Mouse (Mus musculus) forebrain, embryonic 11.5 days (tissue): Measurements from ENCODE around the gene Tmco4. TPM values are rescaled to one million over a fixed set of nuclear protein-coding genes. Genes with fewer than 3 reads are reported as not detected.

Experiments
- ATAC-seq: fragments of 200-750 bp; cut with Nextera tagmentation; replicated peaks from 2 replicates; pipeline ENCODE4 v1.8.0; 2017; ENCODE audit warnings: moderate TSS enrichment; ENCODE audit not compliant: low FRiP score
- DNase-seq: peaks from one replicate; pipeline ENCODE4 v3.0.0-alpha.2; 2017; ENCODE audit warnings: low spot score
- H3K27ac ChIP-seq: fragments of 300-500 bp; sonication (generic); 2 replicates; pipeline ENCODE4 v1.5.1; 2014; ENCODE audit warnings: low read depth, low read length
- H3K27me3 ChIP-seq: fragments of 300-500 bp; sonication (generic); 2 replicates; pipeline ENCODE4 v1.6.1; 2014; ENCODE audit warnings: mild to moderate bottlenecking, low read length, mixed read lengths; ENCODE audit not compliant: control insufficient read depth, insufficient read depth
- H3K36me3 ChIP-seq: fragments of 300-500 bp; sonication (generic); 2 replicates; pipeline ENCODE4 v1.6.1; 2014; ENCODE audit warnings: mild to moderate bottlenecking, low read length, moderate library complexity, mixed read lengths; ENCODE audit not compliant: control insufficient read depth, insufficient read depth
- H3K4me1 ChIP-seq: fragments of 300-500 bp; sonication (generic); replicated peaks from 2 replicates; pipeline ENCODE4 v1.6.1; 2014; ENCODE audit warnings: low read length, mixed read lengths; ENCODE audit not compliant: control insufficient read depth, insufficient read depth
- H3K4me2 ChIP-seq: fragments of 300-500 bp; sonication (generic); 2 replicates; pipeline ENCODE4 v1.6.1; 2014; ENCODE audit warnings: low read depth, mild to moderate bottlenecking, low read length, moderate library complexity, mixed read lengths; ENCODE audit not compliant: severe bottlenecking
- H3K4me3 ChIP-seq: fragments of 300-500 bp; sonication (generic); 2 replicates; pipeline ENCODE4 v1.5.1; 2014; ENCODE audit warnings: low read depth, low read length
- H3K9ac ChIP-seq: fragments of 300-500 bp; sonication (generic); 2 replicates; pipeline ENCODE4 v1.6.1; 2014; ENCODE audit warnings: low read length
- H3K9me3 ChIP-seq: fragments of 300-500 bp; sonication (generic); 2 replicates; pipeline ENCODE4 v1.6.1; 2016; ENCODE audit warnings: low read length, mixed read lengths; ENCODE audit not compliant: control insufficient read depth
- WGBS: fragments of 180-500 bp; shearing (Covaris S2); extraction: QIAGEN DNeasy Blood & Tissue Kit; methylation state at CpG from one replicate; pipeline ENCODE4 v1.1.7; 2014; 5-methylcytosine and 5-hydroxymethylcytosine counted together
- polyA plus RNA-seq: library from polyadenylated mRNA; unstranded; fragments of >200 nt; fragmentation: Nextera tagmentation; extraction: Ambion mirVana; gene quantifications from 2 replicates; pipeline ENCODE4 v1.2.1, GENCODE M21; 2014

Tmco4 gene
- polyA plus RNA-seq, 1 experiment from 2014 or later = 0.96 TPM

DNA sequence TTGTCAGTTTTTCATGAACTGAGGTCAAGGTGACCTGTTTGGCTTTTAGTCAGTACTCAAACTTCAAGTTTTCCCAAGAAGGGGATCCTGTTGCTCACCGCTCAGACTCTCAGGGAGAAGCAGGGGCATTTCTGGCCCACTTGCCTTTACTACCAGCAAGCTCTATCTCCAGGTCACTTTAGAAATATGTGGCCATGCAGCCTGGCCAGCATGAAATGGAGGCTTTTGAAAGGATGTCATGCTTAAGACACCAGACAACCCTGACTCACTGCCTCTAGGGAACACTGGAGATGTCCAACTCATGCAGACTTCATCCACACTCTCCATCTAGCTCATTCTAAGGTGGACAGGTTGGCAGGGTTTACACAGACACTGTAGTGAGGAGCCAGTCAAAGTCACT, 132.8 kb downstream of the Tmco4 start:
- no peak overlapping the region for H3K4me3 ChIP-seq
- DNase-seq = no peak
- H3K4me2 ChIP-seq = no peak overlapping the region
- no peak overlapping the region for H3K27ac ChIP-seq
- H3K36me3 ChIP-seq = peaks cover 2% of the 10 kb centered on the region; the same call in 1 of the 2 replicates
- no peaks in the 10 kb centered on the region for H3K4me1 ChIP-seq
- 100% methylated on average over 1 of the region's 1 CpGs for WGBS
- ATAC-seq = no peak
- H3K9me3 ChIP-seq = no peaks in the 10 kb centered on the region
- no peaks in the 10 kb centered on the region for H3K27me3 ChIP-seq
- no peak overlapping the region for H3K9ac ChIP-seq

Other genes with a start within 250 kb of the Tmco4 start
- 0.37 and 0.52 TPM in 2 replicates for gene Pla2g2c, start 248.1 kb upstream of the Tmco4 start, polyA plus RNA-seq
- gene Ubxn10, start 235.7 kb upstream of the Tmco4 start, polyA plus RNA-seq = 1.5 and 1.6 TPM in 2 replicates
- 0.09 TPM in 1 of 2 replicates, not detected in the other for gene Pla2g2f, start 215.3 kb upstream of the Tmco4 start, polyA plus RNA-seq
- not detected in 2 replicates for gene Pla2g2d, start 197.2 kb upstream of the Tmco4 start, polyA plus RNA-seq
- 0.31 and 0.33 TPM in 2 replicates for gene Pla2g5, start 109.4 kb upstream of the Tmco4 start, polyA plus RNA-seq
- gene Gm13030, start 98.9 kb upstream of the Tmco4 start, polyA plus RNA-seq = not detected in 2 replicates
- gene Pla2g2e, start 94.9 kb upstream of the Tmco4 start, polyA plus RNA-seq = not detected in 2 replicates
- 2.8 and 3.5 TPM in 2 replicates for gene Otud3, start 58.9 kb upstream of the Tmco4 start, polyA plus RNA-seq
- gene Rnf186, start 5.8 kb upstream of the Tmco4 start, polyA plus RNA-seq = not detected in 2 replicates
- 0.27 TPM in 1 of 2 replicates, not detected in the other for gene Htr6, start 102.7 kb downstream of the Tmco4 start, polyA plus RNA-seq
- gene Nbl1, start 120.1 kb downstream of the Tmco4 start, polyA plus RNA-seq = 23.9 and 24.7 TPM in 2 replicates
- 344 and 387 TPM in 2 replicates for gene Minos1, start 158.2 kb downstream of the Tmco4 start, polyA plus RNA-seq
- 238 and 240 TPM in 2 replicates for gene Capzb, start 220.0 kb downstream of the Tmco4 start, polyA plus RNA-seq